Mouse (Mus musculus): ENCODE results near the gene Gm13090.

DNA sequence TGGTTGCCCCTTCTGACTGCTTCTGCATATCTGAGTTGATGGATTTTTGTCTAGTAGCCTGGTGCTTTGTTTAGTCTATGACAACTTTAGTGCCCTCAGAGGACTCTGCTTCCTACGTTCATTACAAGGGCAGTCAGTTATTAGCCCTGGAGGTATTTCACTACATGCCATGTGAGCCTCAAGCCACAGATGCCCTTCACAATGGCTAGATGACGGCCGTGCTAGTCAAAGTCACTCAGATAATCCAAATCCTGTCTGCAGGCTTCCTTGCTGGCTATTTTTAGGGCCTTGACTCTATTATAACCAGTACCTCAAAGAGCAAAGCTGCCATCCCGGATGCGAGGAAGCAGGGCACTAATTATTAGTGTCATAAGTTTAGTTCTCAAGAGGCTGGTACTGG is 6.3 kb upstream of the Gm13090 start:
- TF ChIP-seq CTCF (IDR thresholded peaks at IDR 0.05; ENCODE audit: borderline replicate concordance, control insufficient read depth, extremely low read depth, insufficient read depth, low read length, poor library complexity) (no peak), POLR2A (IDR thresholded peaks at IDR 0.05; ENCODE audit: control insufficient read depth, extremely low read depth, insufficient read depth, low read length, poor library complexity) (no peak)

All from thymus, adult 2 months (tissue).